Mouse (Mus musculus): ENCODE results near the gene Magi1. TPM values are rescaled to one million over a fixed set of nuclear protein-coding genes. Genes with fewer than 3 reads are reported as not detected.

Gene Magi1
- polyA plus RNA-seq, 1 experiment from 2014 or later = 19.9 TPM

DNA sequence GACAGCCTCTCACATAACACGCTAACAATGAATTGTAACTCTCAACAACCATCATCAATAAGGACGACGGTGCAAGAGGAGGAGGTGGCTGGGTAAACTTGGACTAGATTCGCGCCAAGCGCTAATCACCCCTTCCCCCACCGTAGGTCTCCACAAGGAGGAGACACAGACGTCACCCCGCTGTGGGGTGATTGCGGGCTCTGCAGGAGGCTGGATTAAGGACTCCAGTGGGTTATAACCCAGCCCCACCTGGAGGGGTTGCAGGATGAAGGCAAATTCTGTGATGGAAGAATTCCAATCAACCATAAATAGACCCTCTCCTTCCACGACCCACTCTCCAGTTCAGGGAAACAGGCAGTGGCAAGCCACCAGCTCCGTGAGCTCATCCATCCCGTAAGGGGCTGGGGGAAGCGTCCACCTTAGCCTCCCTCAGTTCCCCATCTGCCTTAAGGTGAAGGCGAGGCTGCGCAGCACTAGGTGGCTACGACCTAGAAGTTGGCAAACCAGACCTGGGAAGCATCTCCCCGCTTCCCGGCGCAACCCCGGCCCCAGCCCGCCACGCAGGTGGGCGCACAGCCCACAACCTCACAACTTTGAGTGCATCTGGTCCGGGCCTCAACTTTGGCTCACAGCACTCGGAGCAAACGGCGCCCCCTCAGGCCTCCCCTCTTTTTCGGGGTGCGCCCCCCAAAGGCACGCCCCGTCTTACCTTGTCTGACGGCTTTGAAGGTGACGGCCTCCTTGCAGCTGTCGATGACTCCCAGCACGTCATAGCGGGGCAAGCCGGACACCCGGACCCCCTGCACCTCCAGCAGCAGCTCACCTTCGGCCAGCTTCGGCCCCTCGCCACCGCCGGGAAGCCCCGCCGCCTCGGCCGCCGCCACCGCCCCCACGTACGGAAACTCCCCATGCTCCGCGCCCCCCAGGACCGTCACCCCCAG lies 1.1 kb downstream of the Magi1 start:
- WGBS = under 1% methylated on average over 54 of the region's 55 CpGs
- Histone ChIP-seq H3K9ac (peak overlapping the region; percentile 84), H3K9me3 (peaks cover 2% of the 10 kb centered on the region; the same call in 1 of the 2 replicates), H3K27me3 (no peaks in the 10 kb centered on the region), H3K4me1 (peaks cover 18% of the 10 kb centered on the region), H3K4me3 (peak overlapping the region; percentile 89), H3K27ac (peak overlapping the region; percentile 96), H3K36me3 (no peaks in the 10 kb centered on the region), H3K4me2 (replicated peaks) (peak overlapping the region; percentile 88)
- ATAC-seq (ENCODE audit: insufficient number of reproducible peaks, insufficient read depth, low FRiP score, low TSS enrichment) = no peak

DNA sequence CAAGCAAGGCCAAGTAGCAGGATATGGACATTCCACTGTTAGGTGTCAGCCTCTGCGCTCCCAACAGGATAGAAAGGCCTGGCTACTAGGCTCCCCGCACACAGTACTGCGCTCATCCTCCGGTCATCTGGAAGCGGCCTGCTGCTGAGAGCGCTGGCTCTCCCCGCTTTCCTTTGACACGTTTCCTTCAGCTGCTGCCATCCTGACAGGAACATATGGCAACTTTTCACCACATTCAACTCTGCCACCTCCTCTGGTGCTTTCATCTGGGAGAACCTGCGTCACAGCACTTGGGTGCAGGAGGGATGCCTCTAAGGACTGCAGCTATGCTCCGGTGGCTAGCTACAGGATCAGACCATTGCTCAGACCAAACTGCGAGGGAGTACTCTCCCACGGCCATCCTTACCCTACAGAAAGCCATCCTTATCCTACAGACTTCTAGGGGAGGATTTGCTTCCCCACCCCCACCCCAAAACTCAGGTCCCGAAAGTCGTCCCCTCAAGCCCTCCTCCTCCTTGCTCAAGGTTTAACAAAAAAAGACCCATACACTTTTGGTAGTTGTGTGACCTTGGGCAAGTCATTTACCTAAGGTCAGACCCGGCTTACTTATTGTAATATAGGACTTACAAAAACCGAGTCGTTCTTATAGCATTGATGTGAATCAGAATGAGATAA lies 2.0 kb downstream of the Magi1 start:
- 7% methylated on average over 17 of the region's 17 CpGs for WGBS
- ATAC-seq (ENCODE audit: insufficient number of reproducible peaks, insufficient read depth, low FRiP score, low TSS enrichment) = no peak
- H3K9me3 ChIP-seq = no peaks in the 10 kb centered on the region
- peak overlapping the region; percentile 89 for H3K4me3 ChIP-seq
- H3K36me3 ChIP-seq = no peaks in the 10 kb centered on the region
- H3K27ac ChIP-seq = peak overlapping the region; percentile 96; the same call in 1 of the 2 replicates
- H3K27me3 ChIP-seq = no peaks in the 10 kb centered on the region
- H3K9ac ChIP-seq = peak overlapping the region; percentile 61
- peaks cover 18% of the 10 kb centered on the region for H3K4me1 ChIP-seq
- peak overlapping the region; percentile 88 for H3K4me2 ChIP-seq (replicated peaks)

DNA sequence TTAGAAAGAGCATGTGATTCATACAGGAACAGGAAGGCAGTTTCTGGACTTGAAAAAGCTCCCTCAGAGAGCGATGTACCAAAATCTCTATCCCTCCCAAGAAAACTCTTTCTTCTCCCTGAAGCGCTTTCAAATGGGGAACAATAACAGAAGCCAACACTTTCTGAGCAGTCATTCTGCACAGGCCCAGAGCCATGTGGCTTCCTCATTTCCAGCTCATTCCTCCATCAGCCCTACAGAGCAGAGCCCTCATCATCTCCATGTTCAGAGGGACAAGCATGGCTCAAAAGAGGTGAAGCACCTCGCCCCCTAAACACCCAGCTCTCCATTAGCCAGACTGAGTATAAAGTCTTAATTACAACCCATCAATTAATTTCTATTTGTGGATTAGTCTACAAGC lies 9.8 kb downstream of the Magi1 start:
- Histone ChIP-seq H3K9ac (no peak overlapping the region), H3K4me2 (replicated peaks) (no peak overlapping the region), H3K4me1 (peaks cover 16% of the 10 kb centered on the region), H3K4me3 (no peak overlapping the region), H3K27ac (no peak overlapping the region), H3K36me3 (no peaks in the 10 kb centered on the region), H3K9me3 (no peaks in the 10 kb centered on the region), H3K27me3 (no peaks in the 10 kb centered on the region)
- ATAC-seq (ENCODE audit: insufficient number of reproducible peaks, insufficient read depth, low FRiP score, low TSS enrichment) = no peak
- WGBS = 92% methylated on average over 3 of the region's 3 CpGs

DNA sequence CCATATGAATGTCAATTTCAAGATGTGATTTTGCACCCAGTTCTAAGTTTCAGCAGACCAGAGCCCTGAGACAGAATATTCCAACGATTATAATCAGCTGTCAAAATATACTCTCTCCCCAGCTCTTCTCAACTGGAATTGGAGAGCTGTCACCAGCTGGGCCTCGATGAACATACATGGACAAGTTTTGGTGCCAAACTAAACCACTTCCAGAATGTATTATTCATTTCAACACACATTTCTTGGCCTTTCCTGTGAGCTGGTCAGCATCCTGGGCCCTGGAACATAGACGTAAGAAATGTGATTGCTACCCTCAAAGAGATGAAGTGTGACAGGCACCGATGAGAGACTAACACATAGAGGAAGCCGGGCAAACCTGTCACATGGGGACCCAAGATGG lies 13.7 kb downstream of the Magi1 start:
- H3K36me3 ChIP-seq = no peaks in the 10 kb centered on the region
- WGBS = 60% methylated on average over 5 of the region's 5 CpGs
- H3K9me3 ChIP-seq = no peaks in the 10 kb centered on the region
- H3K27ac ChIP-seq = no peak overlapping the region
- H3K9ac ChIP-seq = no peak overlapping the region
- no peak for ATAC-seq (ENCODE audit: insufficient number of reproducible peaks, insufficient read depth, low FRiP score, low TSS enrichment)
- no peak overlapping the region for H3K4me3 ChIP-seq
- H3K4me1 ChIP-seq = peaks cover 33% of the 10 kb centered on the region
- no peak overlapping the region for H3K4me2 ChIP-seq (replicated peaks)
- H3K27me3 ChIP-seq = no peaks in the 10 kb centered on the region

DNA sequence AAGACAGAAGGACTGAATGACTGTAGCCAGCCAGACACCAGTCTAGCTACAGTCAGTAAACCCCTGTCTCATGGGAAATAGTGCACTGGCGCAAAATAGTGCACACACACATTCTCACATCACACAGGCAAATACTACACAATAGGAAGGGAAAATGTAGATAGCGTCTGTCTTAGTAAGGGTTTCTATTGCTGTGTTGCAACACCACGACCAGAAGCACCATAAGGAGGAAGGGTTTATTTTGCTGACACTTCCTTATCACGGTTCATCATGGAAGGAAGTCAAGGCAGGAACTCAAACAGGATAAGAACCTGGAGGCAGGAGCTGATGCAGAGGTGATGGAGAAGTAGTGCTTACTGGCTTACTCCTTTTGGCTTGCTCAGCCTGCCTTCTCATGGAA lies 14.5 kb downstream of the Magi1 start:
- H3K4me3 ChIP-seq = no peak overlapping the region
- peaks cover 33% of the 10 kb centered on the region for H3K4me1 ChIP-seq
- no peaks in the 10 kb centered on the region for H3K27me3 ChIP-seq
- no peak overlapping the region for H3K9ac ChIP-seq
- no peak overlapping the region for H3K4me2 ChIP-seq (replicated peaks)
- no peak for ATAC-seq (ENCODE audit: insufficient number of reproducible peaks, insufficient read depth, low FRiP score, low TSS enrichment)
- no peaks in the 10 kb centered on the region for H3K36me3 ChIP-seq
- H3K9me3 ChIP-seq = no peaks in the 10 kb centered on the region
- 87% methylated on average over 4 of the region's 4 CpGs for WGBS
- no peak overlapping the region for H3K27ac ChIP-seq

DNA sequence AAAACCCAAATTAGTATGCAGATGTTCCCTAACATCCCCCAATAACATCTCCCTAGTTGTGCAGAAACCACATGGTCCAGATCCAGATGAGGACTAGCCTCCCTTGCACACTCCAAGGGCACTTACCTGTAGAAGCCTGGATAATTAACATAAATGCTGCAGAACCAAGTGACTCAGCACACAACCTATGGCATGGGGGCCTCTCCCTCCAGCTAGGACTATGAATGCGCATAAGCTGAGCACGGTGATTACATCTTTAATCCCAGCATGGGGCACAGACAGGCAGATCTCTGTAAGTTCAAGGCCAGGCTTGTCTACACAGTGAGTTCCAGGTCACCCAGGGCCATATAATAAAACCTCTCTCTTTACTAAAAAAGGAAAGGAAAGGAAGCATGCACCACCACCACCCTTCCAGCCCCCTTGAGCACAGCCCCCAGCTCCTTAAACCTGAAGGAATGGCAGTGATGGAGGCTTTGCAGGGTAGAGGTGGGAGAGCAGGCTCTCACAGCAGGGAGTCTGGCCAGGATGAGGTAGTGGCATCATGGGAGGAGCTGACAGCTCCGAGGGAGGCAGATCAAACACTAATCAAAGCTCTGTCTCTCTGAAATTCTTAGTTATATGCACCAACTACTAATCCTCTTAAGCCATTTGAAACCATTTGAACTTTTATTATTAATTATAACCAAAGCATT lies 18.3 kb downstream of the Magi1 start:
- no peak overlapping the region for H3K4me2 ChIP-seq (replicated peaks)
- H3K9ac ChIP-seq = no peak overlapping the region
- peaks cover 26% of the 10 kb centered on the region for H3K4me1 ChIP-seq
- H3K27ac ChIP-seq = no peak overlapping the region
- no peak overlapping the region for H3K4me3 ChIP-seq
- H3K36me3 ChIP-seq = no peaks in the 10 kb centered on the region
- H3K9me3 ChIP-seq = no peaks in the 10 kb centered on the region
- 62% methylated on average over 3 of the region's 3 CpGs for WGBS
- no peak for ATAC-seq (ENCODE audit: insufficient number of reproducible peaks, insufficient read depth, low FRiP score, low TSS enrichment)
- H3K27me3 ChIP-seq = no peaks in the 10 kb centered on the region

DNA sequence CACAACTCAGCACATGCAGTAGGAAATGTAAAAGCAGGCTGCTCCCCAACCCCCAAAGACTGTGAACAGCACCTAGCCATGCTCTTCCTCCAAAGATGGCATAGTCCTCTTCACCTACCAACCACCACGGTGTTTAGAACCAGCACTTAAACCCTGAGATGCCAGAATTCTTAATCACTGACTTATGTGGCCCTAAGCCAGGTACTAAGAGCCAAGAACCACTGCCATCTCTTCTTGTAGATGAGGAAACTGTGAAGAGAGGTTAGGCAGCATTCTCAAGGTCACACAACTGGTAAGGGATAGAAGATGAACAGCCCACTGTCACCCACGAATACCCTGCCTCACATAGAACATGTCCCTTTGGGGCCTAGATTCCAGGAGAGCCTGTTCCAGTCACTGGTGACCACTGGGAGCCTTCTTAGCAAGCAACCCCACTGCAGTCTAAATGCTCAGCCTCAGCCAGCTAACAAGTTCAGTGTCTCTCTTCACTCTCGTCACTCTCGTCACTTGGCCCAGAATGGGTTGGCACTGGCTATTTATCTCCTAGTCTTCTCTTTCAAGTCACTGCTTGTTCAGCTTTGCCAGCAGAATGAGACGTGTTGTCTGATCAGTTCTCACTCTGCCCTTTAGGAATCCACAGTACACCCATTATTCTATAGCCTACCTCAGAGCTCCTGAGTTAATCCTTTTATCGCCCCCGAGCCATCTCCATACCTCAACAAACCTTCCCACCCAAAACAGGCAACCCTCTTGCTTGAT lies 19.4 kb downstream of the Magi1 start:
- no peak for ATAC-seq (ENCODE audit: insufficient number of reproducible peaks, insufficient read depth, low FRiP score, low TSS enrichment)
- peaks cover 23% of the 10 kb centered on the region for H3K4me1 ChIP-seq
- 76% methylated on average over 7 of the region's 7 CpGs for WGBS

DNA sequence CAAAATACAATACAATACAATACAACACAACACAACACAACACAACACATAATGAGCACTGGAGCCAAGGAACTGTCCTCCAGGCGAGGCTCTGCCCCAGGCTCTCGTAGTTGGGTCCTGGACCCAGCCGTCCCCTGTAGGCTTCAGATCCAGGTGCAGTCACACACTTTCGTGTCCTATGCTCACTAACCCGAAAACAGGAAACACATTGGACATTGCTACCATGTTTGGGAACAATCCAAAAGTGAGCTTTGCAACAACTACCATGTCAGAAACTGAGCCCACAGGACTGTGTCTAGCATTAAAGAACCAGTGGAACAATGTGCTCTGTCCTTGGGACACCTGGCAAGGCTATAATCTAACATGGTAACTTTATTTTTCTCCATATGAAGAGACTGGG lies 22.9 kb downstream of the Magi1 start:
- 91% methylated on average over 5 of the region's 5 CpGs for WGBS
- Histone ChIP-seq H3K9me3 (no peaks in the 10 kb centered on the region), H3K4me1 (peaks cover 17% of the 10 kb centered on the region; the same call in 1 of the 2 replicates), H3K27me3 (no peaks in the 10 kb centered on the region), H3K27ac (no peak overlapping the region), H3K4me3 (no peak overlapping the region), H3K36me3 (no peaks in the 10 kb centered on the region), H3K9ac (no peak overlapping the region), H3K4me2 (replicated peaks) (no peak overlapping the region)
- no peak for ATAC-seq (ENCODE audit: insufficient number of reproducible peaks, insufficient read depth, low FRiP score, low TSS enrichment)

More for the DNA sequence above, 19.4 kb downstream of the Magi1 start:
- Histone ChIP-seq H3K27ac (no peak overlapping the region), H3K27me3 (no peaks in the 10 kb centered on the region), H3K36me3 (no peaks in the 10 kb centered on the region), H3K4me2 (replicated peaks) (no peak overlapping the region), H3K9ac (no peak overlapping the region), H3K4me3 (no peak overlapping the region), H3K9me3 (no peaks in the 10 kb centered on the region)

DNA sequence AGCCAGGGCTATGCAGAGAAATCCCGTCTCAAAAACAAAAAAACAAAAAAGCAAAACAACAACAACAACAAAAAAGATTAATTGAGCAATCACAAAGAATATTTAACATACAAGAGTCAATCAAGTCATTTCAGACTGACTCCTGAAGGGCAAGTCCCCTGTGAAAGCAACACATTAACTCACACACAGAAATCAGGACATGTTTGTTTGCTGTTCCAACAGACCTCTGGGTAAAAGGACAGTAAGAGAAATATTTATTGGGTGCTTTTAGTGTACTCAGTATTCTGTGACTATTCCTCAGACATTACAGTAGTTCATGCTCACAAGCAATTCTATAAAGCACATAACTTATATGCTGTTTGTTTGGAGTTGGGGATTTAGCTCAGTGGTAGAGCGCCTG lies 23.7 kb downstream of the Magi1 start:
- no peak overlapping the region for H3K27ac ChIP-seq
- H3K9me3 ChIP-seq = no peaks in the 10 kb centered on the region
- 95% methylated on average over 2 of the region's 2 CpGs for WGBS
- peaks cover 16% of the 10 kb centered on the region; the same call in 1 of the 2 replicates for H3K4me1 ChIP-seq
- H3K4me3 ChIP-seq = no peak overlapping the region
- no peaks in the 10 kb centered on the region for H3K36me3 ChIP-seq
- H3K27me3 ChIP-seq = no peaks in the 10 kb centered on the region
- no peak overlapping the region for H3K4me2 ChIP-seq (replicated peaks)
- no peak overlapping the region for H3K9ac ChIP-seq
- ATAC-seq (ENCODE audit: insufficient number of reproducible peaks, insufficient read depth, low FRiP score, low TSS enrichment) = no peak

DNA sequence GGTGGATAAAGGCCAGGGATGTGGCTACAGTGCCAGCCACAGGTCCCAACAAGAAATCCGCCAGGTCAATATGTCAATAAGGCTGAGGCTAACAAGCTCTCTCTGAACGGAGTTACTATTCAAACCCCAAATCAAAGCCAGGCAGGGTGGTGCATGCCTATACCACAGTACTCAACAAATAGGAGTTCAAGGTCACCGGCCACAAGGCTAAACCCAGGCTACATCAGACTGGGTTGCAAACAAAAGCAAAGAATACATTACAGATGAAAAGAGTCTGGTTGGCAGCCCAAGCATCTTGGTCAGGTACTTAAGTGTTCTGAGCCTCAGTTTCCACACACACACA lies 25.9 kb downstream of the Magi1 start:
- Histone ChIP-seq H3K4me2 (replicated peaks) (no peak overlapping the region), H3K36me3 (no peaks in the 10 kb centered on the region), H3K4me1 (peaks cover 19% of the 10 kb centered on the region; the same call in 1 of the 2 replicates), H3K9me3 (no peaks in the 10 kb centered on the region), H3K4me3 (no peak overlapping the region), H3K27ac (no peak overlapping the region), H3K27me3 (no peaks in the 10 kb centered on the region), H3K9ac (no peak overlapping the region)
- 52% methylated on average over 3 of the region's 3 CpGs for WGBS
- no peak for ATAC-seq (ENCODE audit: insufficient number of reproducible peaks, insufficient read depth, low FRiP score, low TSS enrichment)

Measured in embryonic facial prominence, embryonic 12.5 days (tissue).